Mouse (Mus musculus) E14TG2a.4 (cell line): ENCODE data around the gene Fzd1.

Experiments
- H3K27me3 ChIP-seq: 2 replicates; pipeline ENCODE4 v1.6.1; 2014; ENCODE audit warnings: low read length, control low read depth; ENCODE audit not compliant: insufficient read depth
- H3K36me3 ChIP-seq: 2 replicates; pipeline ENCODE4 v1.6.1; 2014; ENCODE audit warnings: low read length, control low read depth; ENCODE audit not compliant: insufficient read depth
- H3K4me1 ChIP-seq: replicated peaks from 2 replicates; pipeline ENCODE4 v1.6.1; 2014; ENCODE audit warnings: low read depth, low read length, control low read depth
- H3K4me3 ChIP-seq: replicated peaks from 2 replicates; pipeline ENCODE4 v1.5.1; 2014; ENCODE audit warnings: mild to moderate bottlenecking, low read length
- H3K9me3 ChIP-seq: 2 replicates; pipeline ENCODE4 v1.6.1; 2014; ENCODE audit warnings: low read length, control low read depth
- CTCF ChIP-seq: conservative IDR thresholded peaks from 2 replicates; pipeline ENCODE4 v1.5.1; 2014; ENCODE audit warnings: low read length
- NANOG ChIP-seq: IDR thresholded peaks from 2 replicates; pipeline ENCODE4 v1.6.1; 2014; ENCODE audit warnings: borderline replicate concordance, low read length, mixed read lengths
- POU5F1 ChIP-seq: IDR thresholded peaks from 2 replicates; pipeline ENCODE4 v1.6.1; 2014; ENCODE audit warnings: low read length, borderline replicate concordance

Fzd1 gene

GRCm38 (mm10) chr5:4778274-4778673 is 20.4 kb upstream of the Fzd1 start:
- H3K36me3 ChIP-seq, result no peaks in the 10 kb centered on the region
- TF ChIP-seq POU5F1 (no peak), CTCF (no peak)
- H3K27me3 ChIP-seq, result no peaks in the 10 kb centered on the region

GRCm38 (mm10) chr5:4776495-4776894 is 18.7 kb upstream of the Fzd1 start:
- no peaks in the 10 kb centered on the region for H3K4me1 ChIP-seq
- no peaks in the 10 kb centered on the region for H3K36me3 ChIP-seq
- H3K4me3 ChIP-seq, result no peak overlapping the region
- TF ChIP-seq POU5F1, result no peak
- TF ChIP-seq NANOG, result no peak
- TF ChIP-seq CTCF, result no peak
- H3K9me3 ChIP-seq, result no peaks in the 10 kb centered on the region
- no peaks in the 10 kb centered on the region for H3K27me3 ChIP-seq

More at GRCm38 (mm10) chr5:4778274-4778673, 20.4 kb upstream of the Fzd1 start:
- H3K9me3 ChIP-seq, result no peaks in the 10 kb centered on the region
- no peaks in the 10 kb centered on the region for H3K4me1 ChIP-seq
- no peak overlapping the region for H3K4me3 ChIP-seq

GRCm38 (mm10) chr5:4773090-4773772 is 15.4 kb upstream of the Fzd1 start:
- H3K9me3 ChIP-seq, result no peaks in the 10 kb centered on the region
- TF ChIP-seq POU5F1 (no peak), CTCF (no peak), NANOG (no peak)
- no peaks in the 10 kb centered on the region for H3K27me3 ChIP-seq
- H3K36me3 ChIP-seq, result no peaks in the 10 kb centered on the region
- H3K4me3 ChIP-seq, result no peak overlapping the region
- no peaks in the 10 kb centered on the region for H3K4me1 ChIP-seq

DNA sequence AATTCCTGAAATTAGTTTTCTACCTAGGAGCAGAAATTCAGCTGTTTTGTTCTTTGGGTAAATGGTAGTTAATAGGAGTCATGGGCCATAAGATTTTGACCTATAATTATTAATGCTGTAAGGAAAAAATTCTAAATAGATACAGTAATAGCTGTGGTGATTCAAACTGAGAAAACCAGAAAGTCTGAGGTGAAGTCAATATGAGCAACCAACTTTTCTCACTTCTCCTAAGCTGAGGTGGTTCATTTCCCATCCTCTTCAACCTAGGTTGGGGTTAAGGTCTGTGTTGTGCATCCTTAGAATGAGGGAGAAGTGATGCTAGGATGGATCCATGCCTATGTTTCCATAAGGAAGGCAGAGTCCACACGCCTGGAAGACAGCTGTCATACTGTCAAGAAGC is 12.8 kb upstream of the Fzd1 start:
- TF ChIP-seq CTCF, result no peak
- no peak for TF ChIP-seq NANOG
- TF ChIP-seq POU5F1, result no peak
- Histone ChIP-seq H3K9me3 (no peaks in the 10 kb centered on the region), H3K4me1 (no peaks in the 10 kb centered on the region), H3K4me3 (no peak overlapping the region), H3K27me3 (no peaks in the 10 kb centered on the region), H3K36me3 (no peaks in the 10 kb centered on the region)

DNA sequence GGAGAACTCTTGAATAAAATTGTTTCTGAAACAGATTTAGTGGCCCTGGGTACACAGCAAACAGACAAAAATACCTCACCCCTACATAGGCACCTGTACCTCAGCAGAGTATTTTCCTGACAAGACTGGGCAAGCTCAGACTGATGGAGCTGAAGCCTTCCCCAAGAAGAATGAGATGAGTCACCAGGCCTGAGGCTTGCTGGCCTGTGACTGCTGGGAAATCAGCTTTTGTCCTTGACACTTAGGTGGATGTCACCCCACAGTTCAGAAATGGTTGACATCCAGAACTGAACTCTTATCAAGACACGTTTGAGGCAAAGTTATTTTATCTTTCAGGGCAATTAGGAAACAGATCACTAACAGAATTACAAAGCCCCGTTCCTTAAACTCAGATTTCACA is 10.1 kb upstream of the Fzd1 start:
- no peaks in the 10 kb centered on the region for H3K36me3 ChIP-seq
- no peaks in the 10 kb centered on the region for H3K27me3 ChIP-seq
- no peaks in the 10 kb centered on the region for H3K4me1 ChIP-seq
- H3K9me3 ChIP-seq, result no peaks in the 10 kb centered on the region
- TF ChIP-seq POU5F1, result no peak
- no peak for TF ChIP-seq CTCF
- no peak for TF ChIP-seq NANOG
- H3K4me3 ChIP-seq, result no peak overlapping the region

GRCm38 (mm10) chr5:4766719-4767118 is 8.9 kb upstream of the Fzd1 start:
- TF ChIP-seq NANOG, result no peak
- no peak for TF ChIP-seq POU5F1
- no peak for TF ChIP-seq CTCF
- no peaks in the 10 kb centered on the region for H3K9me3 ChIP-seq
- H3K4me3 ChIP-seq, result no peak overlapping the region
- no peaks in the 10 kb centered on the region for H3K27me3 ChIP-seq
- H3K36me3 ChIP-seq, result no peaks in the 10 kb centered on the region
- no peaks in the 10 kb centered on the region for H3K4me1 ChIP-seq

DNA sequence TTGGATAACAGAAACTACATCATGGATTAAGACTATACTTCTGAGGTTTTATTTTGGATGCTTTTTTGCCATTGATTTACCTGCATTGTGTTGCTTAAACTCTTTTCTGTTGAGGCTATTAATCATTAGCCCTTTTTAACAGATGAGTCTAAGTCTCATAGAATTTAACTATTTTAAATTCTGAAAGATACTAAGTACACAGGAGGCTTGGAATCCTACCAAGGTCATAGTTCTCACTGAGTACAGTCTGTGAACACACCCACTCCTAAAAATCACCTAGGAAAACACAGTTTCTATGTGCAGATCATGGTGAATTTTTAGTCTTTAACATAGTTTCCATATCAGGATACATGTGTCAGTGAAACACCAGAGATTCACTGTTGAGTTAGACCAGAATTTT is 4.1 kb upstream of the Fzd1 start:
- no peak overlapping the region for H3K4me3 ChIP-seq
- peaks cover 34% of the 10 kb centered on the region for H3K27me3 ChIP-seq
- H3K4me1 ChIP-seq, result peaks cover 6% of the 10 kb centered on the region; the same call in 1 of the 2 replicates
- H3K36me3 ChIP-seq, result no peaks in the 10 kb centered on the region
- no peak for TF ChIP-seq CTCF
- no peak for TF ChIP-seq NANOG
- no peak for TF ChIP-seq POU5F1
- H3K9me3 ChIP-seq, result no peaks in the 10 kb centered on the region

GRCm38 (mm10) chr5:4758331-4759080 is 671 bp upstream of the Fzd1 start:
- H3K9me3 ChIP-seq, result no peaks in the 10 kb centered on the region
- H3K36me3 ChIP-seq, result no peaks in the 10 kb centered on the region
- H3K27me3 ChIP-seq, result peaks cover 64% of the 10 kb centered on the region
- H3K4me3 ChIP-seq, result peak overlapping the region; percentile 87
- TF ChIP-seq NANOG (no peak), CTCF (no peak), POU5F1 (no peak)
- H3K4me1 ChIP-seq, result peaks cover 24% of the 10 kb centered on the region
